Mouse (Mus musculus) E14TG2a.4 (cell line): Measurements from ENCODE around the gene Des.

Source experiments
- CTCF ChIP-seq: conservative IDR thresholded peaks from 2 replicates; pipeline ENCODE4 v1.5.1; 2014; ENCODE audit warnings: low read length
- NANOG ChIP-seq: IDR thresholded peaks from 2 replicates; pipeline ENCODE4 v1.6.1; 2014; ENCODE audit warnings: borderline replicate concordance, low read length, mixed read lengths

GRCm38 (mm10) chr1:75369360-75369983 is 9.3 kb downstream of the Des start:
- no peak for TF ChIP-seq CTCF
- TF ChIP-seq NANOG: no peak
